Mouse (Mus musculus) testis, adult 2 months (tissue): ENCODE measurements around the gene Ccno.

Source experiments
- CTCF ChIP-seq: fragments of 200-500 bp; IDR thresholded peaks from 2 replicates; pipeline ENCODE4 v1.5.1; 2012; ENCODE audit warnings: low read depth, mild to moderate bottlenecking, inconsistent platforms, low read length, moderate library complexity; ENCODE audit not compliant: control insufficient read depth, insufficient read depth, insufficient replicate concordance
- POLR2A ChIP-seq: fragments of 200-500 bp; IDR thresholded peaks from 2 replicates; pipeline ENCODE4 v1.6.1; 2012; ENCODE audit warnings: low read depth, mild to moderate bottlenecking, inconsistent platforms, low read length, moderate library complexity; ENCODE audit not compliant: control insufficient read depth

DNA sequence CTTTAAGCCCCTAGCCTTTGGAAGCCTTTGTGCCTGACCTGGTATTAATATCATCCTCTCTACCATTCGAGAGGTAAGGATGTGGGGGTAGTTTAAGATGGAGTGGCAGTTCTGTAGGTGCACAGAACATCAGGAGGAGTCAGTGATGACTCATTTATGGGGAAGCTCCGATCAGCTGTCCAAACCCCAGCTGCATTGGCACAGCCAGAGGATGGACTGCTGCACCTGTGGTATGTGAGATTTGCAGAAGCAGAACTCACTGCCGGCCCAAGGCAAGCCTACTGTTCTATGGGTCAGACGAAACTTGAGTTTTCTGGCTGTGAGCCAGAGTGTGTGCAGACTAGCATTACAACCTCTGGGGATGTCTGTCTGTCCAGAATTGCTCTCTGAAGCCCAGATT lies 8.8 kb downstream of the Ccno start:
- TF ChIP-seq POLR2A = no peak
- no peak for TF ChIP-seq CTCF
